ENCODE assay signal across 10 mouse cellular contexts in genomic region chr1:43511256-43511655, GRCm38 (mm10).
DNase-seq lines count a peak whose midpoint lies in the region; ATAC-seq and TF ChIP-seq lines count a peak whose summit lies in the region.
"Had no signal": no experiment of that assay in that cellular context is flagged by ENCODE, and none has a peak within 500 bp of the region (broad histone marks: within the 10 kb centered on the region; RNA-seq: fewer than 3 reads in every experiment).

No protein-coding gene starts in this region.

- intact Hi-C loops in left cerebral cortex, adult 2 months (cut with DNase I), result no loop called here

- DNase-seq in left cerebral cortex, adult 2 months (ENCODE audit: extremely low spot score in 1 of 2, low spot score in 2 of 2), result no peak
- no peak for DNase-seq in left cerebral cortex, adult 11 months (ENCODE audit: low spot score)
- peak; percentile 77 for DNase-seq in R1 (ENCODE audit: low read depth, low spot score)
- no peak for DNase-seq in adrenal gland, postnatal 10 days
- no peak for DNase-seq in urinary bladder, adult 2 months (ENCODE audit: low spot score)
- DNase-seq in right cerebral cortex, postnatal 14 days, result no peak
- DNase-seq: kidney, adult 9 months had no signal

- peak; percentile 28 for TF ChIP-seq CTCF in left cerebral cortex, adult 2 months (IDR thresholded peaks at IDR 0.05)

- no peak overlapping the region for H3K27ac ChIP-seq in left cerebral cortex, adult 2 months

- ATAC-seq in CD4-positive, CD25-positive, alpha-beta regulatory T cell, adult 4 months, result peak; percentile 53
- 0 out of 2 replicates have a peak, but pooled peaks have one; percentile 46 for ATAC-seq in erythroid progenitor cell, adult 5-6 weeks (replicated peaks; ENCODE audit: low FRiP score, poor library complexity, severe bottlenecking)

- H3K4me3 ChIP-seq in left cerebral cortex, adult 2 months, result no peak overlapping the region
- H3K4me3 ChIP-seq: myocyte had no signal
